Mouse (Mus musculus): ENCODE results near the gene Prrt3. TPM values are rescaled to one million over a fixed set of nuclear protein-coding genes. Genes with fewer than 3 reads are reported as not detected.

Gene Prrt3
- polyA plus RNA-seq, 1 experiment from 2014 or later, result 0.41 TPM

DNA sequence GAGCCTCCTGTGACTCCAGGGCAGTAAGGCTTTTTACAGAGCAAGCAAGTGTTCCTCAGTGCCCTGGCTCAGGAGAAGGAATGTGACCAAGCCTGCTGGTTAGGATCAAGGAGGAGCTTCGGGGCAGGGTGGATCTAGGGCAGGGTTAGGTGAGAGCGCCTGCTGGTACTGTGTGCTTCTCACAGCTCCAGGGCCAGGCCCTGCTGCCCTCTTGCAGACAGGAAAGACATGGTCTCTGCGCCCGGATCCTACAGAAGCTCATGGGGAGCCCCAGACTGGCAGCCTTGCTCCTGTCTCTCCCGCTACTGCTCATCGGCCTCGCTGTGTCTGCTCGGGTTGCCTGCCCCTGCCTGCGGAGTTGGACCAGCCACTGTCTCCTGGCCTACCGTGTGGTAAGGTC lies 43.1 kb downstream of the Prrt3 start:
- H3K4me1 ChIP-seq, result peaks cover 11% of the 10 kb centered on the region; the same call in 1 of the 2 replicates
- WGBS, result 47% methylated on average over 10 of the region's 10 CpGs
- DNase-seq (ENCODE audit: low spot score), result no peak
- no peak overlapping the region for H3K27ac ChIP-seq
- no peaks in the 10 kb centered on the region for H3K9me3 ChIP-seq
- H3K36me3 ChIP-seq, result no peaks in the 10 kb centered on the region
- peaks cover 9% of the 10 kb centered on the region; the same call in 1 of the 2 replicates for H3K27me3 ChIP-seq (ENCODE audit: insufficient read depth, poor library complexity, severe bottlenecking)
- H3K4me3 ChIP-seq, result no peak overlapping the region

DNA sequence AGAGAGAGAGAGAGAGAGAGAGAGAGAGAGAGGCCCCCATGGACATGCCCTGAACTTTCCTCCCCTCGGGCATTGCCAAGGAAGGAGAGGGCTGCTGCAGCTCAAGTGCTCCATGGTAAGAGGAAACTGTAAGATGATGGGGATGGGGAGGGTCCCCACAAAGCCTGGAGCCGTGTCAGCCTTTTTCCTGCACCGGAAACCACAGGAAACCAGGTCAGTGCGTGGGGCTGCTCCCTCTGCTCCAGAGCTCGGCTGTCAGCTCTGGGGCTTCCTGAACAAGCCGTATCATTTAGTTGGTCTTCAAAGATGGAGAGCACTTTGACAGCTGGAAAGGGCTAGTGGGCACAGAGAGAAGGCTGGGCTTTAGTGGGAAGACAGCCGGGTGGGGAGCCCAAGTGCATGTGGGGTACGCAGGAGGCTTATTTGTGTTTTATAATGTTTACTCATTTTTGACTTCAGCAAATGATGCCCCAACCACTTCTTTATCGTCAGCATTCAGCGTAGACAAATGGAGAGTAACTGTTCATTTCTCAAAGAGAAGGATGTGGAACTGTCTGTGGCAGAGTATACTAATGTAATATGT lies 43.7 kb downstream of the Prrt3 start, which contains the start of gene Il17re:
Gene Il17re, plus strand, starts transcription at position 533 of the 583 bp plus-strand sequence.
- DNase-seq (ENCODE audit: low spot score), result no peak
- Histone ChIP-seq H3K4me3 (no peak within 1 kb of the TSS), H3K27me3 (ENCODE audit: insufficient read depth, poor library complexity, severe bottlenecking) (peaks cover 9% of the 10 kb centered on the region; the same call in 1 of the 2 replicates), H3K9me3 (no peaks in the 10 kb centered on the region), H3K4me1 (peaks cover 11% of the 10 kb centered on the region; the same call in 1 of the 2 replicates), H3K36me3 (no peaks in the 10 kb centered on the region), H3K27ac (no peak within 1 kb of the TSS)
- WGBS, result 66% methylated on average over 10 of the region's 10 CpGs

DNA sequence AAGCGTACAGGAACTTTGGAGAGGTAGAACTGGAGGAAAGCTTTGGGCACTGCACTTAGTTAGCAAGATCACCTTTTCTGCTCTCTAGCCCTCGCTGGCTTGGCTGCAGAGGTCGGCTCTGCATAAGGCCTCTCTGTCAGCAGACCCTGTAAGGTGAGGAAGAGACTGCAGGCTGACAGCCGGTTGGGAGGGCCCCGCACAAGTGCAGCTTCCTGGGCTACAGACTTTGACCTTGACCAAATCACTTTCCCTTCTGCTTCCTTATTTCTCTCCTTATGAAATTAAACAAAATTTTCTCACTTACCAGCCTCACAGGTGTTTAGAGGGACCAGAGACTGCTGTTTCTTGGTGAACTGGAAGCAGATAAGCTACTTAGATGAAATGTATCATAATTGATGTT lies 46.7 kb downstream of the Prrt3 start:
- Histone ChIP-seq H3K4me3 (no peak overlapping the region), H3K36me3 (no peaks in the 10 kb centered on the region), H3K9me3 (no peaks in the 10 kb centered on the region), H3K27me3 (ENCODE audit: insufficient read depth, poor library complexity, severe bottlenecking) (peaks cover 9% of the 10 kb centered on the region; the same call in 1 of the 2 replicates), H3K4me1 (peaks cover 11% of the 10 kb centered on the region; the same call in 1 of the 2 replicates), H3K27ac (no peak overlapping the region)
- no peak for DNase-seq (ENCODE audit: low spot score)
- 48% methylated on average over 5 of the region's 5 CpGs for WGBS

DNA sequence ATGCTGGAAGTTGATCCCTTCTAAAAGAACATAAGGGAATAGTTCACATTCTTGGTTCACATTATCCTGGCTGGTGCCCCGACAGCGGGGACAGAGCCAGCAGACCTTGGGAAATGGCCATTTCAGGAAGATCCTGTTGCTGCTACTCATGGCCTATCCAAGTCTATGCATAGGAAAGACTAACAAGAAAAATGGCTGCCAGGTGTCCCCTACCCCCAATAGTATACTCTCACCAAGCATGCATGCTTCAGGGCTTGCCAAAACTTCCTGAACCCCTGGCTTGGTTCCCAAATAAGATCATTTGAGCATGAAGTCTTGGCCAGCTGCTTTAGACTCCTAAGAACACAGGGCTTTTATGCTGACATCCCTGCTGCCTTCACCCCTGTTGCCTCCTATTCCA lies 49.9 kb downstream of the Prrt3 start:
- Histone ChIP-seq H3K9me3 (no peaks in the 10 kb centered on the region), H3K36me3 (peaks cover 24% of the 10 kb centered on the region), H3K27ac (no peak overlapping the region), H3K4me3 (no peak overlapping the region), H3K4me1 (0 out of 2 replicates have a peak, but pooled peaks cover 4% of the 10 kb centered on the region), H3K27me3 (ENCODE audit: insufficient read depth, poor library complexity, severe bottlenecking) (no peaks in the 10 kb centered on the region)
- 81% methylated on average over 2 of the region's 2 CpGs for WGBS
- no peak for DNase-seq (ENCODE audit: low spot score)

DNA sequence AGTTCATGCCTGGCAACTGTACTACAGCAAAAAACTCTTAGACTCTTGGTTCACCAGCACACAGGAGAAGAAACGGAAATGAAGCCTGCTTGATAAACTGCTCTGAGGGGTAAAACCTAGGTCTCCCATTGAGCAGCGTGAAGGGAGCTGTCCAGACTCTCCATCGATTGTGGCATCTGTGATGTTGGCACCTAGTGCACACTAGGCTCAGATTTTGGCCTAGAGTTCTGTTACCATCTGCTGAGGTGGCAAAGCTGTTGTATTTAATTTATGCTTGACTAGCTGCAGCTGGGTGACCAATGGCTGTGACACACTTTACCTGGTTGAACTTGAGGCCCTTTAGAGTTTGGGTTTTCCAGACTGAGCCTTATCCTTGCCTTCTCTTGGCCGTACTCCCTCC lies 54.1 kb downstream of the Prrt3 start:
- H3K4me3 ChIP-seq, result no peak overlapping the region
- peaks cover 10% of the 10 kb centered on the region for H3K4me1 ChIP-seq
- WGBS, result 92% methylated on average over 4 of the region's 4 CpGs
- H3K36me3 ChIP-seq, result peaks cover 38% of the 10 kb centered on the region
- no peaks in the 10 kb centered on the region for H3K27me3 ChIP-seq (ENCODE audit: insufficient read depth, poor library complexity, severe bottlenecking)
- H3K9me3 ChIP-seq, result no peaks in the 10 kb centered on the region
- no peak for DNase-seq (ENCODE audit: low spot score)
- H3K27ac ChIP-seq, result no peak overlapping the region

DNA sequence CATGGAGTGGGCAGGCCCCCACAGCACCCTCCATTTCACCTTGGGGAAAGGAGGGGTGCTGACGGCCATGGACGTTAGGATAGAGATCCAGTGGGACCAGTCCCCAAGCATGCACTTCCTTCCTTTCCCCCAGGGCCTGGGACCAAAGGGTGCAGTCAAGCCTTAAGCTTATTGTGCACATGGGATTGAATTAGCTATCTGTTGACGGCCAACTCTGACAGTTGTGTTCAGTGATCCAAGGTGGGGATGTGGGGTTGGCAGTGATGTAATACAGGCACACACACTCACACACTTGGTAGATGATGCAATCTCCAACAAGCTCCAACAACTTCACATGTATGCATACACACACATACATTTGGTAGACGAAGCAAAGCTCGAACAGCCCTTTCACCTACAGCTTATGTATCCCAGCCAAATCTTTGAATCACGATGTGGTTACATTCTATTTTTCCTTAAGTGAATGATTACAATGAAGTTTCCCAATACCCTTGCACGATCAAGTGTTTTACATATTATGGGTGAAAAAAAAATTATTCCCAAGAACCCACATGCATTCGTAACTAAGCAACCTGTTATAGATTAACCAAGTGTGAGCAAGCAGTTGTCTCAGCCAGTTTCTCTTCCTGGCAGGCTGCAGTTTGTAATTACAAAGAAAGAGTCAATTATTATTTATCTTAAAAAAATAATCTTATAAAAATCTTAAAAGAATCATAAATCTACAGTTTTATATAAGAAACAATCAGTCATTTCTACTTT lies 57.3 kb downstream of the Prrt3 start:
- H3K4me3 ChIP-seq, result no peak overlapping the region
- WGBS, result 88% methylated on average over 8 of the region's 8 CpGs
- H3K36me3 ChIP-seq, result peaks cover 38% of the 10 kb centered on the region
- no peak overlapping the region for H3K27ac ChIP-seq
- peaks cover 13% of the 10 kb centered on the region for H3K4me1 ChIP-seq
- no peaks in the 10 kb centered on the region for H3K9me3 ChIP-seq
- no peak for DNase-seq (ENCODE audit: low spot score)
- no peaks in the 10 kb centered on the region for H3K27me3 ChIP-seq (ENCODE audit: insufficient read depth, poor library complexity, severe bottlenecking)

Small RNA genes lying within 50 kb of the gene (microRNA-seq; reads per million reads assigned to microRNA genes)
- gene Gm23365, result not detected

Other genes with a start within 250 kb of the Prrt3 start
- gene Cpne9, start 219.6 kb downstream of the Prrt3 start, polyA plus RNA-seq (2016; fragmentation: Nextera tagmentation; extraction: Ambion mirVana), result 0.05 TPM in 1 of 2 replicates, not detected in the other
- 15.0 and 17.7 TPM in 2 replicates for gene Brpf1, start 194.8 kb downstream of the Prrt3 start, polyA plus RNA-seq (2016; fragmentation: Nextera tagmentation; extraction: Ambion mirVana)
- gene Ogg1, start 175.0 kb downstream of the Prrt3 start, polyA plus RNA-seq (2016; fragmentation: Nextera tagmentation; extraction: Ambion mirVana), result 13.6 and 15.9 TPM in 2 replicates
- 82.7 and 89.2 TPM in 2 replicates for gene Camk1, start 157.9 kb downstream of the Prrt3 start, polyA plus RNA-seq (2016; fragmentation: Nextera tagmentation; extraction: Ambion mirVana)
- 46.7 TPM in 2 replicates for gene Tada3, start 124.0 kb downstream of the Prrt3 start, polyA plus RNA-seq (2016; fragmentation: Nextera tagmentation; extraction: Ambion mirVana)
- 330 and 356 TPM in 2 replicates for gene Arpc4, start 123.8 kb downstream of the Prrt3 start, polyA plus RNA-seq (2016; fragmentation: Nextera tagmentation; extraction: Ambion mirVana)
- gene Ttll3, start 112.7 kb downstream of the Prrt3 start, polyA plus RNA-seq (2016; fragmentation: Nextera tagmentation; extraction: Ambion mirVana), result 2.0 and 2.5 TPM in 2 replicates
- 23.4 and 26.1 TPM in 2 replicates for gene Rpusd3, start 82.6 kb downstream of the Prrt3 start, polyA plus RNA-seq (2016; fragmentation: Nextera tagmentation; extraction: Ambion mirVana)
- 0.10 TPM in 1 of 2 replicates, not detected in the other for gene Cidec, start 66.2 kb downstream of the Prrt3 start, polyA plus RNA-seq (2016; fragmentation: Nextera tagmentation; extraction: Ambion mirVana)
- 79.5 and 89.1 TPM in 2 replicates for gene Jagn1, start 59.4 kb downstream of the Prrt3 start, polyA plus RNA-seq (2016; fragmentation: Nextera tagmentation; extraction: Ambion mirVana)
- gene Il17re, start 43.4 kb downstream of the Prrt3 start, polyA plus RNA-seq (2016; fragmentation: Nextera tagmentation; extraction: Ambion mirVana), result 1.9 and 3.6 TPM in 2 replicates
- gene Il17rc, start 30.5 kb downstream of the Prrt3 start, polyA plus RNA-seq (2016; fragmentation: Nextera tagmentation; extraction: Ambion mirVana), result 4.3 and 4.5 TPM in 2 replicates
- gene Creld1, start 18.6 kb downstream of the Prrt3 start, polyA plus RNA-seq (2016; fragmentation: Nextera tagmentation; extraction: Ambion mirVana), result 42.1 and 57.8 TPM in 2 replicates
- 88.0 and 90.2 TPM in 2 replicates for gene Emc3, start 29.7 kb upstream of the Prrt3 start, polyA plus RNA-seq (2016; fragmentation: Nextera tagmentation; extraction: Ambion mirVana)
- 12.6 and 13.9 TPM in 2 replicates for gene Fancd2, start 29.8 kb upstream of the Prrt3 start, polyA plus RNA-seq (2016; fragmentation: Nextera tagmentation; extraction: Ambion mirVana)
- gene Fancd2os, start 98.8 kb upstream of the Prrt3 start, polyA plus RNA-seq (2016; fragmentation: Nextera tagmentation; extraction: Ambion mirVana), result 0.16 and 0.38 TPM in 2 replicates
- 170 and 197 TPM in 2 replicates for gene Brk1, start 102.8 kb upstream of the Prrt3 start, polyA plus RNA-seq (2016; fragmentation: Nextera tagmentation; extraction: Ambion mirVana)
- 32.3 and 34.2 TPM in 2 replicates for gene Vhl, start 122.0 kb upstream of the Prrt3 start, polyA plus RNA-seq (2016; fragmentation: Nextera tagmentation; extraction: Ambion mirVana)
- gene Irak2, start 136.5 kb upstream of the Prrt3 start, polyA plus RNA-seq (2016; fragmentation: Nextera tagmentation; extraction: Ambion mirVana), result 12.5 TPM in 2 replicates
- gene Tatdn2, start 195.1 kb upstream of the Prrt3 start, polyA plus RNA-seq (2016; fragmentation: Nextera tagmentation; extraction: Ambion mirVana), result 0.70 and 0.84 TPM in 2 replicates
- 1.5 TPM in 1 of 2 replicates, not detected in the other for gene Ghrl, start 217.9 kb upstream of the Prrt3 start, polyA plus RNA-seq (2016; fragmentation: Nextera tagmentation; extraction: Ambion mirVana)
- 288 and 313 TPM in 2 replicates for gene Sec13, start 238.8 kb upstream of the Prrt3 start, polyA plus RNA-seq (2016; fragmentation: Nextera tagmentation; extraction: Ambion mirVana)

Data from heart, embryonic 10.5 days (tissue).